Mouse (Mus musculus): ENCODE data around the gene Hivep2. TPM values are rescaled to one million over a fixed set of nuclear protein-coding genes. Genes with fewer than 3 reads are reported as not detected.

Gene Hivep2
- total RNA-seq, 1 experiment = 2.3 TPM

DNA sequence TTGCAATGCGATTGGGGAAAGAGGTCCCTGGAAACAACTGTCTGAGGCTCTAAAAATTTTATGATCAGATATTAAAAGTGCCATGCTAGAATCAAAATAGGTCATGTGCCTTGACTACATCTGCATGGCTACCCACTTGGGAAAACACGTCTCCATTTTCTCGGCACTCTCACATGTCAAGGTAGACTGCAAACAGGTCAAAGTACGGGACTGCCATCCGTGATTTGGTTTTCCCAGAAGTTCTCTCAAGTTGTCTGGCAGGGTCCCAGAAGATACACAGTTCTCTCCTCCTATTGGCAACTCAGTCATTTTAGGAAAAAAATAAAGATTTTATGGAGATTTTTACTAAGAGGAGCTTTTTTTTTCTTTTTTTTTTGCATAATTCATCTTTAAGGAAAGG lies 153.3 kb downstream of the Hivep2 start:
- TF ChIP-seq MAFK (IDR thresholded peaks at IDR 0.05; ENCODE audit: insufficient read depth, low read depth, low read length) (no peak), CHD2 (IDR thresholded peaks at IDR 0.05; ENCODE audit: low read depth, low read length) (no peak), ZC3H11A (IDR thresholded peaks at IDR 0.05; ENCODE audit: borderline replicate concordance, low read depth, low read length) (no peak), HCFC1 (IDR thresholded peaks at IDR 0.05; ENCODE audit: borderline replicate concordance, insufficient read depth, low read length) (no peak), ZNF384 (IDR thresholded peaks at IDR 0.05; ENCODE audit: low read depth, low read length) (no peak)
- H3K9ac ChIP-seq (ENCODE audit: insufficient read depth, low read depth, low read length, poor library complexity, severe bottlenecking) = no peak overlapping the region
- no peaks in the 10 kb centered on the region for H3K9me3 ChIP-seq (ENCODE audit: control insufficient read depth, insufficient read depth, low read depth, low read length)
- H3K36me3 ChIP-seq (ENCODE audit: control insufficient read depth, insufficient read depth, low read length, poor library complexity, severe bottlenecking) = no peaks in the 10 kb centered on the region
- no peak overlapping the region for H3K27ac ChIP-seq (ENCODE audit: insufficient read depth, low read depth, low read length, poor library complexity, severe bottlenecking)
- no peaks in the 10 kb centered on the region for H3K4me1 ChIP-seq (ENCODE audit: control insufficient read depth in 2 of 2, insufficient read depth in 2 of 2, low read length in 2 of 2, poor library complexity in 1 of 2)
- DNase-seq (ENCODE audit: low read depth, low spot score) = no peak
- no peak overlapping the region for H3K4me3 ChIP-seq (ENCODE audit: insufficient read depth in 1 of 2, low read depth in 1 of 2, low read length in 2 of 2, poor library complexity in 1 of 2, severe bottlenecking in 1 of 2)
- in situ Hi-C loops (cut with MboI; ENCODE audit: low sequenced_read_pairs in 2 of 2, unreplicated experiment in 2 of 2) = no loop called here

DNA sequence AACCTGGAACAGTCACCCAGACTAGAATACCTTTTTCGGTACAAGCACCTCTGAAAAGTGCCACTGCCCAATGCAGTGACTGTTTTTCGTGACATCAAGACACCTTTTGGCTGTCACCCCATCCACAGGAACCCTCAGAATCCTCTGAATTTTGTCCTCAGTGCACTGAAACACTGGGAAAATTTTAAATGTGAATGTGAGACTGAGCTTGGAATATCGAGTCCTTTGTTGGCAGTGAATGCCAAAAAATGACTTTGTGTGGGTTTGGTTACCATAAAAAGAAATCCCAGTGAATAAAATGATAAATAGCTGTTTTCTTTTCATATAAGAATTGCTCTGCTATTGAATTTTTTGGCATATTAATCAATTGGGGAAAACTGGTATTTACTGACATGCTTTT lies 154.6 kb downstream of the Hivep2 start:
- H3K36me3 ChIP-seq (ENCODE audit: control insufficient read depth, insufficient read depth, low read length, poor library complexity, severe bottlenecking) = no peaks in the 10 kb centered on the region
- H3K9ac ChIP-seq (ENCODE audit: insufficient read depth, low read depth, low read length, poor library complexity, severe bottlenecking) = no peak overlapping the region
- in situ Hi-C loops (cut with MboI; ENCODE audit: low sequenced_read_pairs in 2 of 2, unreplicated experiment in 2 of 2) = no loop called here
- DNase-seq (ENCODE audit: low read depth, low spot score) = no peak
- H3K4me1 ChIP-seq (ENCODE audit: control insufficient read depth in 2 of 2, insufficient read depth in 2 of 2, low read length in 2 of 2, poor library complexity in 1 of 2) = no peaks in the 10 kb centered on the region
- no peaks in the 10 kb centered on the region for H3K9me3 ChIP-seq (ENCODE audit: control insufficient read depth, insufficient read depth, low read depth, low read length)
- TF ChIP-seq ZC3H11A (IDR thresholded peaks at IDR 0.05; ENCODE audit: borderline replicate concordance, low read depth, low read length) (no peak), MAFK (IDR thresholded peaks at IDR 0.05; ENCODE audit: insufficient read depth, low read depth, low read length) (no peak), ZNF384 (IDR thresholded peaks at IDR 0.05; ENCODE audit: low read depth, low read length) (no peak), CHD2 (IDR thresholded peaks at IDR 0.05; ENCODE audit: low read depth, low read length) (no peak), HCFC1 (IDR thresholded peaks at IDR 0.05; ENCODE audit: borderline replicate concordance, insufficient read depth, low read length) (no peak)
- no peak overlapping the region for H3K27ac ChIP-seq (ENCODE audit: insufficient read depth, low read depth, low read length, poor library complexity, severe bottlenecking)
- no peak overlapping the region for H3K4me3 ChIP-seq (ENCODE audit: insufficient read depth in 1 of 2, low read depth in 1 of 2, low read length in 2 of 2, poor library complexity in 1 of 2, severe bottlenecking in 1 of 2)

DNA sequence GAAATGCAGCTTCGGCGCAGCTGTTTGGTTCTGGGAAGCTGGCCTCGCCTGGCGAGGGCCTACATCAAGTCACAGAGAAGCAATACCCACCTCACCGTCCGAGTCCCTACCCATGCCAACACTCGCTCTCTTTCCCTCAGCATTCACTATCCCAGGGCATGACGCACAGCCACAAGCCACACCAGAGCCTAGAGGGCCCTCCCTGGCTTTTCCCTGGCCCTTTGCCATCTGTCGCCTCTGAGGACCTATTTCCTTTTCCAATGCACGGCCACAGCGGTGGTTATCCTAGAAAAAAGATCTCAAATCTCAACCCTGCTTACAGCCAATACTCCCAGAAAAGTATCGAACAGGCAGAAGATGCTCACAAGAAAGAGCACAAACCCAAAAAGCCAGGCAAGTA lies 162.0 kb downstream of the Hivep2 start:
- H3K9ac ChIP-seq (ENCODE audit: insufficient read depth, low read depth, low read length, poor library complexity, severe bottlenecking) = no peak overlapping the region
- no peaks in the 10 kb centered on the region for H3K9me3 ChIP-seq (ENCODE audit: control insufficient read depth, insufficient read depth, low read depth, low read length)
- no peaks in the 10 kb centered on the region for H3K36me3 ChIP-seq (ENCODE audit: control insufficient read depth, insufficient read depth, low read length, poor library complexity, severe bottlenecking)
- in situ Hi-C loops (cut with MboI; ENCODE audit: low sequenced_read_pairs in 2 of 2, unreplicated experiment in 2 of 2) = no loop called here
- H3K4me3 ChIP-seq (ENCODE audit: insufficient read depth in 1 of 2, low read depth in 1 of 2, low read length in 2 of 2, poor library complexity in 1 of 2, severe bottlenecking in 1 of 2) = no peak overlapping the region
- no peak for TF ChIP-seq MAFK (IDR thresholded peaks at IDR 0.05; ENCODE audit: insufficient read depth, low read depth, low read length)
- H3K27ac ChIP-seq (ENCODE audit: insufficient read depth, low read depth, low read length, poor library complexity, severe bottlenecking) = no peak overlapping the region
- no peak for DNase-seq (ENCODE audit: low read depth, low spot score)
- H3K4me1 ChIP-seq (ENCODE audit: control insufficient read depth in 2 of 2, insufficient read depth in 2 of 2, low read length in 2 of 2, poor library complexity in 1 of 2) = no peaks in the 10 kb centered on the region

DNA sequence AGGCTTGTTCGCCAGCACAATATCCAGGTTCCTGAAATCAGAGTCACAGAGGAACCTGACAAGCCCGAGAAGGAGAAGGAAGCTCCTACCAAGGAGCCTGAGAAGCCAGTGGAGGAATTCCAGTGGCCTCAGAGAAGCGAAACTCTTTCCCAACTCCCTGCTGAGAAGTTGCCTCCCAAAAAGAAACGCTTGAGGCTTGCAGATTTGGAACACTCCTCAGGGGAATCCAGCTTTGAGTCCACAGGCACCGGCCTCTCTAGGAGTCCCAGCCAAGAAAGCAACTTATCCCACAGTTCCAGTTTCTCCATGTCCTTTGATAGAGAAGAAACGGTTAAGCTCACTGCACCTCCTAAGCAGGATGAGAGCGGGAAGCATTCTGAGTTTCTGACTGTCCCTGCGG lies 164.4 kb downstream of the Hivep2 start:
- Histone ChIP-seq H3K9me3 (ENCODE audit: control insufficient read depth, insufficient read depth, low read depth, low read length) (no peaks in the 10 kb centered on the region), H3K4me3 (ENCODE audit: insufficient read depth in 1 of 2, low read depth in 1 of 2, low read length in 2 of 2, poor library complexity in 1 of 2, severe bottlenecking in 1 of 2) (no peak overlapping the region), H3K36me3 (ENCODE audit: control insufficient read depth, insufficient read depth, low read length, poor library complexity, severe bottlenecking) (no peaks in the 10 kb centered on the region), H3K9ac (ENCODE audit: insufficient read depth, low read depth, low read length, poor library complexity, severe bottlenecking) (no peak overlapping the region), H3K27ac (ENCODE audit: insufficient read depth, low read depth, low read length, poor library complexity, severe bottlenecking) (no peak overlapping the region), H3K4me1 (ENCODE audit: control insufficient read depth in 2 of 2, insufficient read depth in 2 of 2, low read length in 2 of 2, poor library complexity in 1 of 2) (no peaks in the 10 kb centered on the region)
- in situ Hi-C loops (cut with MboI; ENCODE audit: low sequenced_read_pairs in 2 of 2, unreplicated experiment in 2 of 2) = no loop called here
- TF ChIP-seq HCFC1 (IDR thresholded peaks at IDR 0.05; ENCODE audit: borderline replicate concordance, insufficient read depth, low read length) (no peak), MAFK (IDR thresholded peaks at IDR 0.05; ENCODE audit: insufficient read depth, low read depth, low read length) (no peak), ZNF384 (IDR thresholded peaks at IDR 0.05; ENCODE audit: low read depth, low read length) (no peak), CHD2 (IDR thresholded peaks at IDR 0.05; ENCODE audit: low read depth, low read length) (no peak), ZC3H11A (IDR thresholded peaks at IDR 0.05; ENCODE audit: borderline replicate concordance, low read depth, low read length) (no peak)
- DNase-seq (ENCODE audit: low read depth, low spot score) = no peak

DNA sequence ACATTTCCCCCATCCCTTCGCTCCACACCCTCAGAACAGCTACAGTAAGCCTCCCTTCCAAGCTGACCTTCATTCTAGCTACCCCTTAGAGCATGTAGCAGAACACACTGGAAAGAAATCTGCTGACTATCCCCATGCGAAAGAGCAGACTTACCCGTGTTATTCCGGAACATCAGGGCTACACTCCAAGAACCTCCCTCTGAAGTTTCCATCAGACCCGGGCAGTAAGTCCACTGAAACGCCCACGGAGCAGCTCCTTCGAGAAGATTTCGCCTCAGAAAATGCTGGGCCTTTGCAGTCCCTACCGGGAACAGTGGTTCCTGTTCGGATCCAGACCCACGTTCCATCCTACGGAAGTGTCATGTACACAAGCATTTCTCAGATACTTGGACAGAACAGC lies 165.4 kb downstream of the Hivep2 start:
- H3K27ac ChIP-seq (ENCODE audit: insufficient read depth, low read depth, low read length, poor library complexity, severe bottlenecking) = no peak overlapping the region
- TF ChIP-seq ZC3H11A (IDR thresholded peaks at IDR 0.05; ENCODE audit: borderline replicate concordance, low read depth, low read length) = no peak
- no peak for TF ChIP-seq ZNF384 (IDR thresholded peaks at IDR 0.05; ENCODE audit: low read depth, low read length)
- TF ChIP-seq CHD2 (IDR thresholded peaks at IDR 0.05; ENCODE audit: low read depth, low read length) = no peak
- TF ChIP-seq HCFC1 (IDR thresholded peaks at IDR 0.05; ENCODE audit: borderline replicate concordance, insufficient read depth, low read length) = no peak
- no peak for TF ChIP-seq MAFK (IDR thresholded peaks at IDR 0.05; ENCODE audit: insufficient read depth, low read depth, low read length)
- no peak for DNase-seq (ENCODE audit: low read depth, low spot score)
- no peaks in the 10 kb centered on the region for H3K4me1 ChIP-seq (ENCODE audit: control insufficient read depth in 2 of 2, insufficient read depth in 2 of 2, low read length in 2 of 2, poor library complexity in 1 of 2)
- H3K9ac ChIP-seq (ENCODE audit: insufficient read depth, low read depth, low read length, poor library complexity, severe bottlenecking) = no peak overlapping the region
- in situ Hi-C loops (cut with MboI; ENCODE audit: low sequenced_read_pairs in 2 of 2, unreplicated experiment in 2 of 2) = no loop called here
- H3K4me3 ChIP-seq (ENCODE audit: insufficient read depth in 1 of 2, low read depth in 1 of 2, low read length in 2 of 2, poor library complexity in 1 of 2, severe bottlenecking in 1 of 2) = no peak overlapping the region
- no peaks in the 10 kb centered on the region for H3K9me3 ChIP-seq (ENCODE audit: control insufficient read depth, insufficient read depth, low read depth, low read length)
- H3K36me3 ChIP-seq (ENCODE audit: control insufficient read depth, insufficient read depth, low read length, poor library complexity, severe bottlenecking) = no peaks in the 10 kb centered on the region

Measured in ES-E14 (cell line).